Mouse (Mus musculus) liver, adult 2 months (tissue): ENCODE measurements at regions not wholly inside any gene's neighbourhood (a gene's known extent, or its start where the extent isn't known, plus 50 kb on each side); places are given as distances from the start of the nearest gene placed in this dataset.

Source experiments
- CTCF ChIP-seq: fragments of 200-500 bp; IDR thresholded peaks from 2 replicates; pipeline ENCODE4 v1.5.1; 2011; ENCODE audit warnings: low read depth, low read length, control low read depth
- POLR2A ChIP-seq: fragments of 200-500 bp; IDR thresholded peaks from 2 replicates; pipeline ENCODE4 v1.6.1; 2011; ENCODE audit warnings: low read length, control low read depth; ENCODE audit not compliant: insufficient read depth; ENCODE audit errors: extremely low read depth

DNA sequence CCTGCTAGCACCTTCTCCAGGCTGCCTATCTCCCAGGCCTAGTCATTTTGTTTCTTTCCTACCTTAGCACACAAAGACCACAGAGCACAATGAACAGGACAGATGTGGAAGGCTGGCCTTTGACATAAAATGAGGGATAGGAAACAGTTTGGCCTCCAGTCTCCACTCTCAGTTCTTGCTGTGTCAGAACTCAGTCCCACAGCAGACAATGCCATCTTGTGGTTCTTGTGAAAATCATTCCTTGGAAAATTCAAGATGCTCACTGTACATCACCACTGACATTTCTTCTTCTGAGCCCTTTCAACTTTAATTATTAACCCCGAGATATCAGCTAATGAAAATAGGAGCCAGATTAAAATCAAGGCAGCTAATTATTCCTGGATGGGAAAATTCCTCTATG is 411.2 kb upstream of the Smarca2 start:
- TF ChIP-seq CTCF (no peak), POLR2A (no peak)
